Mouse (Mus musculus) thymus, postnatal 4 days (tissue): ENCODE measurements around the gene Olfr128.
"Not testable (repeated sequence)": the region's sequence is repeated elsewhere in the genome, so short reads cannot be mapped to it uniquely, and the experiment has no call there.

Experiments used
- DNase-seq: peaks from one replicate; pipeline ENCODE4 v3.0.0; 2021

Olfr128 gene

GRCm38 (mm10) chr17:37920248-37920647 lies at the start of gene Olfr128:
Gene Olfr128 (plus strand): TSS chr17:37920548.
- DNase-seq = no peak

- no peak for DNase-seq
Measured at GRCm38 (mm10) chr17:37873830-37874229, 46.5 kb upstream of the Olfr128 start.

GRCm38 (mm10) chr17:37900137-37900536 lies 20.2 kb upstream of the Olfr128 start, which contains the start of gene Olfr127:
Gene Olfr127 (plus strand): TSS chr17:37900437.
- no peak for DNase-seq

- not testable (repeated sequence) for DNase-seq
Measured at GRCm38 (mm10) chr17:37906821-37907220, 13.5 kb upstream of the Olfr128 start.

DNA sequence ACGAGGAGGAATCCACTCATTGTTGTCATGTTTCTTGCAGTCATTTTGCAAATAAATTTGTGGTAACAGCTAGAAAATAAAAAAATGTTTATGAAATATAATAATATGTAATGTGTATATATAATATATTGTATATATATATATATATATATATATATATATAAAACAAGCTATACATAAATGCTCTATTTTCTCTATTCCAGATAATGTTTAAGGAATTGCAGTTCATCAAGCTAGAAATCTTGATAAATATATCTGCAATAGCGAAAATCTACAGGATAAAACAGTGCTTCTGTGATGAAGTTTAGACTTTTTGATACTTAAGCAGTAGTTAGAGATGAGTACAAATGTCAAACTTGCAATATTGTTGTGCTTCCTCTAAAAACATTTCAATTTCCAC lies 32.6 kb downstream of the Olfr128 start, which contains the start of gene Olfr761:
Gene Olfr761 (minus strand): TSS at position 101 of the 400 bp plus-strand sequence.
- no peak for DNase-seq

- no peak for DNase-seq
Measured at GRCm38 (mm10) chr17:37973591-37973990, 53.2 kb downstream of the Olfr128 start.
